Mouse (Mus musculus) neural tube, embryonic 14.5 days (tissue): ENCODE measurements around the gene Cd52. TPM values are rescaled to one million over a fixed set of nuclear protein-coding genes. Genes with fewer than 3 reads are reported as not detected.

Experiments
- ATAC-seq: fragments of 200-750 bp; cut with Nextera tagmentation; 2 replicates; pipeline ENCODE4 v1.8.0; 2017; ENCODE audit warnings: low read depth, mild to moderate bottlenecking, moderate TSS enrichment, moderate library complexity
- H3K27ac ChIP-seq: fragments of 300-500 bp; sonication (generic); 2 replicates; pipeline ENCODE4 v1.5.1; 2014; ENCODE audit warnings: low read depth, mild to moderate bottlenecking, control low read depth, low read length, moderate library complexity, mixed read lengths
- H3K27me3 ChIP-seq: fragments of 300-500 bp; sonication (generic); 2 replicates; pipeline ENCODE4 v1.6.1; 2014; ENCODE audit warnings: low read length; ENCODE audit not compliant: control insufficient read depth, insufficient read depth
- H3K36me3 ChIP-seq: fragments of 300-500 bp; sonication (generic); 2 replicates; pipeline ENCODE4 v1.6.1; 2014; ENCODE audit warnings: low read length, mixed read lengths; ENCODE audit not compliant: control insufficient read depth, insufficient read depth
- H3K4me1 ChIP-seq: fragments of 300-500 bp; sonication (generic); 2 replicates; pipeline ENCODE4 v1.6.1; 2014; ENCODE audit warnings: low read length; ENCODE audit not compliant: control insufficient read depth, insufficient read depth
- H3K4me2 ChIP-seq: fragments of 300-500 bp; sonication (generic); 2 replicates; pipeline ENCODE4 v1.6.1; 2014; ENCODE audit warnings: mild to moderate bottlenecking, low read depth, low read length, control low read depth
- H3K4me3 ChIP-seq: fragments of 300-500 bp; sonication (generic); 2 replicates; pipeline ENCODE4 v1.5.1; 2014; ENCODE audit warnings: low read depth, low read length, control low read depth, mixed read lengths
- H3K9ac ChIP-seq: fragments of 300-500 bp; sonication (generic); replicated peaks from 2 replicates; pipeline ENCODE4 v1.6.1; 2014; ENCODE audit warnings: low read depth, mild to moderate bottlenecking, control low read depth, low read length, mixed read lengths
- H3K9me3 ChIP-seq: fragments of 300-500 bp; sonication (generic); 2 replicates; pipeline ENCODE4 v1.6.1; 2016; ENCODE audit warnings: low read length; ENCODE audit not compliant: control insufficient read depth
- WGBS: fragments of 180-500 bp; shearing (Covaris S2); extraction: QIAGEN DNeasy Blood & Tissue Kit; methylation state at CpG from one replicate; pipeline ENCODE4 v1.1.7; 2014; 5-methylcytosine and 5-hydroxymethylcytosine counted together
- polyA plus RNA-seq: library from polyadenylated mRNA; unstranded; fragments of >200 nt; fragmentation: Nextera tagmentation; extraction: Ambion mirVana; gene quantifications from 2 replicates; pipeline ENCODE4 v1.2.1, GENCODE M21; 2014

Cd52 gene
- polyA plus RNA-seq, 1 experiment from 2014 or later: 2.1 TPM

- Histone ChIP-seq H3K4me1 (no peaks in the 10 kb centered on the region), H3K4me2 (no peak overlapping the region), H3K9ac (0 out of 2 replicates have a peak overlapping the region, but pooled peaks have one; percentile 25), H3K4me3 (no peak overlapping the region), H3K36me3 (no peaks in the 10 kb centered on the region), H3K27ac (no peak overlapping the region), H3K27me3 (peaks cover 2% of the 10 kb centered on the region; the same call in 1 of the 2 replicates), H3K9me3 (no peaks in the 10 kb centered on the region)
- WGBS: 49% methylated on average over 7 of the region's 7 CpGs
- ATAC-seq: peak; percentile 51; the same call in 1 of the 2 replicates
These were observed 7.5 kb downstream of the Cd52 start for GRCm38 (mm10) chr4:134087412-134087811.

DNA sequence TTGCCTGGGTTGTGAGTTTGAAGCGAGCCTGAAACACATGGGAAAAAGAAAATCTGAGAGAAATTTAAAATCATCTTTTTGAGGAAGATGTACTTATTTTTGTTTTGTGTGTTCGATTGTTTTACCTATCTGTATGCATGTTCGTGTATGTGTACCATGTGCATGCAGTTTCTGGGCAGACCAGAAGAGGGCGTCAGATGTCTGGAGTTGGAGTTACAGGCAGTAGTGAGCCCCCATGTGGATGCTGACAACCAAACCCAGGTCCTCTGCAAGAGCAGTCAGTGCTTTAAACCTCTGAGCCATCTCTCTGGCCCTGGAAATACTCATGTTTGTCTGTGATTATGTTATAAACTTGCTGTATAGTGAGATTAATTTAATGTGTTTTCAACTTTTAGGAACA lies 9.9 kb downstream of the Cd52 start:
- no peak overlapping the region for H3K4me2 ChIP-seq
- no peaks in the 10 kb centered on the region for H3K9me3 ChIP-seq
- WGBS: 91% methylated on average over 4 of the region's 4 CpGs
- ATAC-seq: no peak
- H3K27ac ChIP-seq: no peak overlapping the region
- 0 out of 2 replicates have a peak, but pooled peaks cover 5% of the 10 kb centered on the region for H3K4me1 ChIP-seq
- H3K4me3 ChIP-seq: no peak overlapping the region
- H3K27me3 ChIP-seq: peaks cover 10% of the 10 kb centered on the region
- no peak overlapping the region for H3K9ac ChIP-seq
- H3K36me3 ChIP-seq: no peaks in the 10 kb centered on the region

GRCm38 (mm10) chr4:134082460-134082859 lies 12.4 kb downstream of the Cd52 start:
- Histone ChIP-seq H3K36me3 (no peaks in the 10 kb centered on the region), H3K4me3 (peak overlapping the region; percentile 37), H3K4me2 (peak overlapping the region; percentile 70), H3K27me3 (peaks cover 10% of the 10 kb centered on the region), H3K4me1 (0 out of 2 replicates have a peak, but pooled peaks cover 5% of the 10 kb centered on the region), H3K27ac (no peak overlapping the region), H3K9ac (no peak overlapping the region), H3K9me3 (no peaks in the 10 kb centered on the region)
- 10% methylated on average over 7 of the region's 7 CpGs for WGBS
- ATAC-seq: no peak

- H3K9ac ChIP-seq: no peak overlapping the region
- peak overlapping the region; percentile 37 for H3K4me3 ChIP-seq
- ATAC-seq: peak; percentile 73
- 0 out of 2 replicates have a peak, but pooled peaks cover 5% of the 10 kb centered on the region for H3K4me1 ChIP-seq
- H3K27me3 ChIP-seq: peaks cover 10% of the 10 kb centered on the region
- H3K27ac ChIP-seq: no peak overlapping the region
- no peaks in the 10 kb centered on the region for H3K36me3 ChIP-seq
- H3K9me3 ChIP-seq: no peaks in the 10 kb centered on the region
- WGBS: 1% methylated on average over 39 of the region's 41 CpGs
- peak overlapping the region; percentile 70 for H3K4me2 ChIP-seq
These were observed 13.0 kb downstream of the Cd52 start for GRCm38 (mm10) chr4:134081730-134082386.

GRCm38 (mm10) chr4:134080674-134081073 lies 14.2 kb downstream of the Cd52 start:
- Histone ChIP-seq H3K36me3 (no peaks in the 10 kb centered on the region), H3K4me1 (0 out of 2 replicates have a peak, but pooled peaks cover 5% of the 10 kb centered on the region), H3K4me2 (no peak overlapping the region), H3K9me3 (no peaks in the 10 kb centered on the region), H3K27me3 (peaks cover 10% of the 10 kb centered on the region), H3K9ac (no peak overlapping the region), H3K4me3 (no peak overlapping the region), H3K27ac (no peak overlapping the region)
- WGBS: 83% methylated on average over 4 of the region's 4 CpGs
- no peak for ATAC-seq

GRCm38 (mm10) chr4:134078694-134079093 lies 16.2 kb downstream of the Cd52 start:
- Histone ChIP-seq H3K9ac (no peak overlapping the region), H3K27me3 (peaks cover 10% of the 10 kb centered on the region), H3K4me2 (no peak overlapping the region), H3K9me3 (no peaks in the 10 kb centered on the region), H3K4me3 (no peak overlapping the region), H3K4me1 (0 out of 2 replicates have a peak, but pooled peaks cover 5% of the 10 kb centered on the region), H3K27ac (no peak overlapping the region), H3K36me3 (no peaks in the 10 kb centered on the region)
- ATAC-seq: peak; percentile 51; the same call in 1 of the 2 replicates
- 23% methylated on average over 3 of the region's 3 CpGs for WGBS

GRCm38 (mm10) chr4:134068793-134069580 lies 25.9 kb downstream of the Cd52 start:
- 89% methylated on average over 4 of the region's 4 CpGs for WGBS
- H3K4me3 ChIP-seq: no peak overlapping the region
- no peak overlapping the region for H3K9ac ChIP-seq
- no peaks in the 10 kb centered on the region for H3K27me3 ChIP-seq
- no peaks in the 10 kb centered on the region for H3K9me3 ChIP-seq
- no peak overlapping the region for H3K4me2 ChIP-seq
- H3K36me3 ChIP-seq: no peaks in the 10 kb centered on the region
- H3K4me1 ChIP-seq: no peaks in the 10 kb centered on the region
- H3K27ac ChIP-seq: no peak overlapping the region
- no peak for ATAC-seq

GRCm38 (mm10) chr4:134067833-134068544 lies 26.9 kb downstream of the Cd52 start:
- WGBS: 84% methylated on average over 7 of the region's 7 CpGs
- no peak for ATAC-seq
- no peaks in the 10 kb centered on the region for H3K27me3 ChIP-seq
- H3K27ac ChIP-seq: no peak overlapping the region
- H3K4me1 ChIP-seq: no peaks in the 10 kb centered on the region
- H3K36me3 ChIP-seq: no peaks in the 10 kb centered on the region
- no peaks in the 10 kb centered on the region for H3K9me3 ChIP-seq
- no peak overlapping the region for H3K9ac ChIP-seq
- H3K4me3 ChIP-seq: no peak overlapping the region
- H3K4me2 ChIP-seq: no peak overlapping the region
